Mouse (Mus musculus): ENCODE data around the gene Trex1.

DNA sequence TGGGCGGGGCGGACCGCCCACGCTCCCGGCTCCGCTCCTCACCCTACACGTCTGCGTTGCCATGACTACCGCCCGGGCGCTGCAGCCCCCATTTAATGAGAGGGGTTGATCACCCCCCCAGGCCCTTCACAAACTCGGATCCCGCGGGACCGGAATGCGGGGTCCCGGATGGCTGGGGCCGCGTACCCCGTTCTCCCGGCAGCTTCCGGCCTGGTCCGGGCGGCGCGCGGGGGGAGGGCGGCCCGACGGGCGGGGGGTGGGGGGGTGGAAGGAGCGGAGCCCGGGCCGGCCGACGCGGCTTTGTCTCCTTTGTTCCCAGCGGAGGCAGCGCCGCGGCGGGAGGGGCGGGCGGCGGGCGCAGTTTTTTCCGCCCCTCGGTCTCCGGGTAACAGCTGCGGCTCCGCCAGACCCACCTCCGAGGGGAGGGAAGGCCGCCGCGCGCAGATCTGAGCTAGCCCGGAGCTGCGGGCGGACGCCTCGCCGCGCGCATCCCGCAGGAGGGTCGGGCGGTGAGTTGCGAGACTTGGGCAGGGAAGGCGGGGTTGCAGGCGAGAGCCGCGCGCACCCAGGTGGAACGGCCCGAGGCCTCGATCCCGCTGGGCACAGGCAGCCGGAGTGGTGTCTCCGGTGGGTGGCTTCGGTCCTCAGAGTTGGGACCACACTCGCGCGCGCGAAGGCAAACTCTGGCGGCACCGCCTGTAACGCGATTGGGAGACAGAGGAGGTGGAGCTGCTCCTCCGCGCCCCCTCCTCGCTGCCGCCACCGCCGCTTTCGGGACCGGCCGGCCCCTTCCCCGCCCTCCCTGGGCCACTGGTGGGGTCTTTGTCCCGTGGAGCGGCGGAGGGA, 35.8 kb upstream of the Trex1 start, which contains the start of gene Plxnb1:
- TF ChIP-seq GATA1 (IDR thresholded peaks at IDR 0.05; ENCODE audit: borderline replicate concordance, low read length) (no peak), FLI1 (IDR thresholded peaks at IDR 0.05; ENCODE audit: low read length) (no peak)
